Mouse (Mus musculus) inflammation-experienced regulatory T-cells, adult 6 months (primary cell): ENCODE data around the gene Tmem268. TPM values are rescaled to one million over a fixed set of nuclear protein-coding genes. Genes with fewer than 3 reads are reported as not detected.
A peak's percentile ranks its signal among the peaks of the same experiment; 100 is the strongest.

ENCODE experiments used
- ATAC-seq: one replicate; pipeline ENCODE4 v1.8.0; 2017
- polyA plus RNA-seq, 3 experiments: library from polyadenylated mRNA; unstranded; fragments of 100-300 nt; shearing (Covaris generic); gene quantifications; one replicate each; pipeline ENCODE4 v1.2.1; 2017

The Tmem268 gene
- 10 to 100 TPM; 17.1 to 23.9 (median 19.5) TPM for polyA plus RNA-seq

- ATAC-seq: peak; percentile 65
Measured at GRCm38 (mm10) chr4:63558407-63559081, at the start of gene Tmem268. Gene Tmem268 (plus strand): TSS chr4:63558781.

- ATAC-seq: no peak
Measured at GRCm38 (mm10) chr4:63512921-63513320, 45.7 kb upstream of the Tmem268 start.

GRCm38 (mm10) chr4:63514454-63514984, 44.1 kb upstream of the Tmem268 start:
- no peak for ATAC-seq

GRCm38 (mm10) chr4:63515021-63515420, 43.6 kb upstream of the Tmem268 start:
- ATAC-seq: no peak

- no peak for ATAC-seq
Measured at GRCm38 (mm10) chr4:63521813-63522419, 36.7 kb upstream of the Tmem268 start.

- ATAC-seq: no peak
Measured at GRCm38 (mm10) chr4:63525514-63525913, 33.1 kb upstream of the Tmem268 start.

GRCm38 (mm10) chr4:63528946-63529345, 29.6 kb upstream of the Tmem268 start:
- ATAC-seq: no peak

- ATAC-seq: no peak
Measured at GRCm38 (mm10) chr4:63530409-63530808, 28.2 kb upstream of the Tmem268 start.

GRCm38 (mm10) chr4:63537602-63538001, 21.0 kb upstream of the Tmem268 start:
- no peak for ATAC-seq

GRCm38 (mm10) chr4:63542209-63542608, 16.4 kb upstream of the Tmem268 start:
- ATAC-seq: no peak

- ATAC-seq: peak; percentile 19
Measured at GRCm38 (mm10) chr4:63543746-63544493, 14.7 kb upstream of the Tmem268 start.

GRCm38 (mm10) chr4:63544494-63545230, 13.9 kb upstream of the Tmem268 start, which contains the start of gene Atp6v1g1:
Gene Atp6v1g1 (plus strand): TSS chr4:63544772.
- peak; percentile 97 for ATAC-seq

- ATAC-seq: no peak
Measured at GRCm38 (mm10) chr4:63545231-63545958, 13.2 kb upstream of the Tmem268 start.

- ATAC-seq: no peak
Measured at GRCm38 (mm10) chr4:63546441-63547055, 12.0 kb upstream of the Tmem268 start.

- no peak for ATAC-seq
Measured at GRCm38 (mm10) chr4:63547799-63548198, 10.8 kb upstream of the Tmem268 start.

GRCm38 (mm10) chr4:63548491-63548890, 10.1 kb upstream of the Tmem268 start:
- ATAC-seq: no peak

- ATAC-seq: no peak
Measured at GRCm38 (mm10) chr4:63550908-63551307, 7.7 kb upstream of the Tmem268 start.

GRCm38 (mm10) chr4:63552865-63553264, 5.7 kb upstream of the Tmem268 start:
- no peak for ATAC-seq

GRCm38 (mm10) chr4:63553789-63554576, 4.6 kb upstream of the Tmem268 start:
- no peak for ATAC-seq

- ATAC-seq: no peak
Measured at GRCm38 (mm10) chr4:63554616-63555015, 4.0 kb upstream of the Tmem268 start.
